Mouse (Mus musculus): Measurements from ENCODE around the gene Foxj1.

DNA sequence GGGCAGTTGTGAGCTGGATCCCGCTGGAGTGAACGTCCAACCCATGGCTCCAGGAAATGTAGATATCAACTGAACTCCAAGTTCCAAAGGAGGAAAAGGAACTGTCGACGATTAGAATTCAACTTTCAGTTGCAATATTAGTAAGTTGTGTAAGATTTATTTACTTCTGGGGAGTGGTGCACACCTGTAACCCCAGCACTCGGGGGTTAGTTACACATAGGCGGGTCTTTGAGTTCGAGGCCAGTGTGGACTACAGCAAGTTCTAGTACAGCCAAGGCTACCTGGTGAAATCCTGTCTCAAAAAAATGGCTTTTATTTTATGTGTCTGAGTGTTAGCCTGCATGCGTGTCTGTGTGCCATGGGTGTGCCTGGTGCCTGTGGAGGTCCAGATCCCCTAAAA, 18.3 kb upstream of the Foxj1 start:
- TF ChIP-seq CTCF (IDR thresholded peaks at IDR 0.05; ENCODE audit: low read depth) (no peak), EP300 (IDR thresholded peaks at IDR 0.05; ENCODE audit: low read depth) (no peak)
